Mouse (Mus musculus): ENCODE data around the gene Sez6l. TPM values are rescaled to one million over a fixed set of nuclear protein-coding genes. Genes with fewer than 3 reads are reported as not detected.
A peak's percentile ranks its signal among the peaks of the same experiment; 100 is the strongest.

The Sez6l gene
- total RNA-seq, 2 experiments from 2014 or later = 174 to 177 TPM

DNA sequence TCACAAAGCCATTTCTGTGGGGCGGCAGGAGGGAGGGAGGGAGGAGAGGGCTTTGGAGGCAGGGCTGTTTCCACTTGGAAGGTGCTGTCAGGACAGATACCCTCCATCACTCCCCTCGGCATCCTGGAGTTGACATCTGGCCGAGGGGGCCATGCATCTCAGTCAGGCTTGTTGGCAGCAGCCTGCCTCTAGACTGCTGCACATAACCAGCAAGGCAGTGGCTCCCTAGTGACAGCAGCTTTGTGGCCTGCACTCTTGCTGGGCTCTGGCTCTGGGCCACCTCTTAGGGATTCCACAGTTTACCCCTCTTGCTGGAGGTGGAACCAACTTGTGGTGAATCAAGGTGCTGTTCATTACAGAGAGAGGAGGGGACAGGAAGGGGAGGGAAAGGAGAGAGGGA lies 26.6 kb upstream of the Sez6l start:
- no peak for DNase-seq (ENCODE audit: extremely low spot score in 1 of 2, low spot score in 2 of 2)
- intact Hi-C loops (cut with DNase I) = no loop called here
- TF ChIP-seq CTCF (IDR thresholded peaks at IDR 0.05) = no peak
- H3K27ac ChIP-seq = no peak overlapping the region
- no peak overlapping the region for H3K4me3 ChIP-seq

GRCm38 (mm10) chr5:112600309-112600939 lies 23.4 kb upstream of the Sez6l start:
- DNase-seq (ENCODE audit: extremely low spot score in 1 of 2, low spot score in 2 of 2) = no peak
- Histone ChIP-seq H3K4me3 (no peak overlapping the region), H3K27ac (no peak overlapping the region)
- intact Hi-C loops (cut with DNase I) = no loop called here
- TF ChIP-seq CTCF (IDR thresholded peaks at IDR 0.05) = no peak

DNA sequence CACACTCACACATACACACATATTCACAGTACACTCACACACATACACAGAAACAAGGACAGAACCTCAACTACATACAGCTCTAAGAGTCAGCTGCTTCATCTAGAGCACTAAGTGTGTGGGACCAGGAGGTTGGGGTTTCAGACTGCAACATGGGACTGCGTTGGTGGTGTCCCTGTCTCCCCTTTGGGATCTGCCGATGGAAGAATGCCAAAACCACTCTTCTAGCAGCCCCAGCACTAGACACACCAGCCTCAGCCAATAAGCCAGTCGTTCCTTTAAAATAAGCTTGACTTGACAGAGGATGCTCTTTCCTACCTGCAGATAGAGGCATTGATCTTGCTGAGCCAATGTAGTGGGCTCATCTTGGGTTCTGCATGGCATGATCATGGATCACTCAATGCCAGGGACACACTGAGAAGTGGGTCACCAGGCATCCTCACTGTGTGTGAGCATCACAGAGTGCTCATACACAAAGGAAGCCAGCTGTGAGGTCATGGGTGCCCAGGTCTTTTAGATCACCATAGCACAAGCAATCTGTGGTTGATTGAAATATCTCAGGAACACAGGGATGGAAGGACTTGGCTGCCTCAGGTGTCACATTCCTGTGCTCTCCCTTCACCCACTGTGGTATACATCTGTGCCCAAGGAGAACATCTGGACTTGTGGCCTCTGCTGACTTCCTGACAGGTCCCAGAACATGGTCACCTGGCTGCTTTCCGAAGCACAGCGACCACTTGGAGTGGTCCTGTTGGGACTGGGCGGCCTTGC lies 22.7 kb upstream of the Sez6l start:
- no peak overlapping the region for H3K27ac ChIP-seq

DNA sequence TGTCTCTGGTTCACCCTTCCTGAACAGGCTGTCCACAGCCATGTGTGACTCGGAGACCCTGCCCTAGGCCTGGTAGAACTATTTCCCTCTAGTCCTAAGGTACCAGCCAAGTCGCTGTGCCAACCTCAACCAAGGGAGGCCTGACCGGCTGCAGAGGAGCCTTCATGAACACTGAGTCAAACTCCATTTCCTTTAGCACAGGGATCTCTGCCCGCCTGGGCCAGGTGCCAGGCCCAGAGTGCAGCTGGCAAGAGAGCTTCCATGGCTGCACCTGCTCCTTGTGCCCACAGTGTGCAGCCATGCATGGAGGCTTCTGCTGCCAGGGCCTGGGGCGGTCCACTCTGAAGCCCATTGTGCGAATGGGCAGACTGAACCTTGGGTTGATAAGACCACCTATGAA lies 20.9 kb upstream of the Sez6l start:
- Histone ChIP-seq H3K27ac (no peak overlapping the region), H3K4me3 (no peak overlapping the region)
- intact Hi-C loops (cut with DNase I) = no loop called here

More for the DNA sequence above, 22.7 kb upstream of the Sez6l start:
- intact Hi-C loops (cut with DNase I) = no loop called here
- no peak overlapping the region for H3K4me3 ChIP-seq
- no peak for TF ChIP-seq CTCF (IDR thresholded peaks at IDR 0.05)
- DNase-seq (ENCODE audit: extremely low spot score in 1 of 2, low spot score in 2 of 2) = no peak

GRCm38 (mm10) chr5:112597307-112597706 lies 20.3 kb upstream of the Sez6l start:
- Histone ChIP-seq H3K4me3 (no peak overlapping the region), H3K27ac (no peak overlapping the region)
- TF ChIP-seq CTCF (IDR thresholded peaks at IDR 0.05) = no peak
- intact Hi-C loops (cut with DNase I) = no loop called here
- DNase-seq (ENCODE audit: extremely low spot score in 1 of 2, low spot score in 2 of 2) = no peak

More for the DNA sequence above, 20.9 kb upstream of the Sez6l start:
- DNase-seq (ENCODE audit: extremely low spot score in 1 of 2, low spot score in 2 of 2) = peak; percentile 37 to 45
- no peak for TF ChIP-seq CTCF (IDR thresholded peaks at IDR 0.05)

GRCm38 (mm10) chr5:112596729-112597128 lies 19.7 kb upstream of the Sez6l start:
- intact Hi-C loops (cut with DNase I) = no loop called here
- DNase-seq (ENCODE audit: extremely low spot score in 1 of 2, low spot score in 2 of 2) = no peak
- no peak overlapping the region for H3K27ac ChIP-seq
- no peak for TF ChIP-seq CTCF (IDR thresholded peaks at IDR 0.05)
- no peak overlapping the region for H3K4me3 ChIP-seq

DNA sequence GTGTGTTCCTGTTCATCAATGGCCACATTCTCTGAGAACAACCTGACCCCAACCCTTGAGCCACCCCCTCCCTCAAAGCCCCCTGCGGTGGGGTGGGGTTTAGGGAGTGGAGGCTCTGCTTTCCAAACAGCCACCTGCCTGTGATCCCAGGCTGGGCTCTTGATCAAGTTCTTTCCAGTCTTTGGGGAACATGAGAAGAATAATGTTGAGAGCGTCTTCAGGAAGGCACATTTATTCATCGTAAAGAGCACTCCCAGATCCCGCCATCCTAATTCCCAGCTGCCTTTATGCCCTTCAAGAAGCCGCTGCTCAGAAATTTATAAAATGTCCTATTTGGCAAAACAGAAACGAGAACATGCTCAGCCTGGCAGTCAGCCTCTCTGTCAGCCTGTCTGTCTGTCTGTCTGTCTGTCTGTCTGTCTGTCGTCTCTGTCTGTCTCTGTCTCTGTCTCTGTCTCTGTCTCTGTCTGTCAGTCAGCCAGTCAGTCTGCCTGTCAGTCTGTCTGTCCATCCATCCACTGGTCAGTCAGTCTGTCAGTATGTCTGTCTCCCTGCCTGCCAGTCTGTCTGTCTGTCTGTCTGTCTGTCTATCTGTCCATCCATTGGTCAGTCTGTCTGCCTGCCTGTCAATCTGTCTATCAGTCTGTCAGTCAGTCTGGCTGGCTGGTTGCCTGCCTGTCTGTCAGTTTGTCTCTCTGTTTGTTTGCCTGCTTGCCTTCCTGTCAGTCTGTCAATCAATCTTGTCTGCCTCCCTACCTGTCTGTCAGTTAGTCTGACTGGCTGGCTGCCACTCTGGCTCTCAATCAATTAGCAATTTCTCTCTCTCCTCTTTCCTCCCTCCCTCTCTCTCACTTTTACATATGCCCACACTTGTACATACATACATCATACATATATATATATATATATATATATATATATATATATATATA lies 19.0 kb upstream of the Sez6l start:
- intact Hi-C loops (cut with DNase I) = no loop called here
- no peak overlapping the region for H3K27ac ChIP-seq
- no peak overlapping the region for H3K4me3 ChIP-seq
- no peak for DNase-seq (ENCODE audit: extremely low spot score in 1 of 2, low spot score in 2 of 2)
- no peak for TF ChIP-seq CTCF (IDR thresholded peaks at IDR 0.05)

- H3K4me3 ChIP-seq = no peak overlapping the region
- no peak overlapping the region for H3K27ac ChIP-seq
- intact Hi-C loops (cut with DNase I) = no loop called here
- TF ChIP-seq CTCF (IDR thresholded peaks at IDR 0.05) = no peak
- DNase-seq (ENCODE audit: extremely low spot score in 1 of 2, low spot score in 2 of 2) = no peak
Observed at GRCm38 (mm10) chr5:112591706-112592105, 14.7 kb upstream of the Sez6l start.

DNA sequence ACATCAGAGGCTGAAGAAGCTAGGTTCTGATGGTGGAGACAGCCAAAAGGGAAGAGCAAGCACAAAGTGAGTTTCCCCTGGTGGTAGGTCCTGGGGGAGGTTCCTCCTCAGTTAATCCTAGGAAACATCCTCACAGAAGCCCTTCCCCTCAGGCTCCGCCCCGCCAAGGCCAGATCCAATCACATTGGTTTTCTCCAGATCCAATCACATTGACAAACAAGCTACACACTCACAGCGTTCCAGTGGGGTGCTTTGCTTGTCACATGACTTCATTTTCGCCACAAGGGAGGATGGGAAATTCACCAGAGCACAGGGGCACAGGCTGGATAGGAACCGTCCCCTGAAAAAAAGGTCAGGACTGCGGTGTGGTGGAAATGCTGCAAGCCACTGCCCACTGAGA lies 9.1 kb upstream of the Sez6l start:
- DNase-seq (ENCODE audit: extremely low spot score in 1 of 2, low spot score in 2 of 2) = no peak
- TF ChIP-seq CTCF (IDR thresholded peaks at IDR 0.05) = no peak
- Histone ChIP-seq H3K4me3 (no peak overlapping the region), H3K27ac (no peak overlapping the region)
- intact Hi-C loops (cut with DNase I) = no loop called here

DNA sequence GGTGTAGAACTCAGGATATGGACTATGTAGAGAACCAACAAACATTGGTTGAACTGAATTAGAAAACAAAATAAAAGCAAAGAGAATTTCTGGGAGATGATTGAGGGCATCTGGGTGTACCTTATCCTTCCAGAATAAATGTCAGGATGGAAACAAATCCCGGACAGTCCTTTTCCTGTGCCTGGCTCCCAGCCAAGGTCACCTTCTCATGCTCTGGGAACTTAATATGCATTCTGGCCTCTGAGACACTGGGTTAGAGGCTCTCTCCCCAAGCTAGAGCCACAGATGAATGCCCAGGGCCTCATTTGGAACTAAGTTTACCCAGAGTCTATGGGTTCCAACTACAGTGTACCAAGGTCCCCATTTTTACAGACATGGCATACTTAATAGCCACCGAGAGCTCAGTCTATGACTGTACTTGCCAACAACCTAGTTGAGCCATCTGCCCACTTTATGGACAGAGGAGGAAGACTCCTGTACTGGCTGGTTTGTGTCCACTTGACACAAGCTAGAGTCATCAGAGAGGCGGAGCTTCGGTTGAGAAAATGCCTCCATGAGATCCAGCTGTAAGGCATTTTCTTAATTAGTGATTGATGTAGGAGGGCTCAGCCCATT lies 7.3 kb upstream of the Sez6l start:
- intact Hi-C loops (cut with DNase I) = no loop called here
- no peak overlapping the region for H3K4me3 ChIP-seq
- no peak for DNase-seq (ENCODE audit: extremely low spot score in 1 of 2, low spot score in 2 of 2)
- H3K27ac ChIP-seq = no peak overlapping the region
- no peak for TF ChIP-seq CTCF (IDR thresholded peaks at IDR 0.05)

DNA sequence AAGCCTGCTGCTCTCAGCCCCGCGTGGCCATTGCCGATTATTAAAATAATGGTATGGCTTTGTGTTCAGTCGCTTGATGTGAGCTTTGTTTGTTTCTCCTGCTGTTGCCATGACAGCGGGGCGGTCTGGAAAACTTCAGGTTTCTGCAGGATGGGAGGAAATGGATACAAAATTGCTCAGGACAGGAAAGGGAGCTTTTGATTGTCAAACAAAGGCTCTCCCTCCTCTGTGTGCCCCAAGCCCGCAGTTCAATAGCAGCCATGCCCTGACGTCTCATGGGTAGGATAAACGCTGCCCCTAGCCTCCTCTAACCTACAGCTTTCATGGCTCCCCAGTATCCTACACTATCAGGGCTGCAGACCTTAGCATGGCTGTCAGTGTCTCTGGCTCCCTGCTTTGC lies 6.3 kb upstream of the Sez6l start:
- intact Hi-C loops (cut with DNase I) = no loop called here
- Histone ChIP-seq H3K4me3 (no peak overlapping the region), H3K27ac (no peak overlapping the region)
- TF ChIP-seq CTCF (IDR thresholded peaks at IDR 0.05) = no peak
- no peak for DNase-seq (ENCODE audit: extremely low spot score in 1 of 2, low spot score in 2 of 2)
